Mouse (Mus musculus) lung, embryonic 16.5 days (tissue): Measurements from ENCODE around the gene Fuom. TPM values are rescaled to one million over a fixed set of nuclear protein-coding genes. Genes with fewer than 3 reads are reported as not detected.

Source experiments
- ATAC-seq: fragments of 200-750 bp; cut with Nextera tagmentation; 2 replicates; pipeline ENCODE4 v1.8.0; 2017; ENCODE audit warnings: low read depth, mild to moderate bottlenecking, moderate library complexity
- H3K27ac ChIP-seq: fragments of 300-500 bp; sonication (generic); 2 replicates; pipeline ENCODE4 v1.5.1; 2014; ENCODE audit warnings: mild to moderate bottlenecking, control low read depth, low read length
- H3K27me3 ChIP-seq: fragments of 300-500 bp; sonication (generic); 2 replicates; pipeline ENCODE4 v1.6.1; 2014; ENCODE audit warnings: low read depth, low read length, mixed read lengths; ENCODE audit not compliant: control insufficient read depth, insufficient read depth
- H3K36me3 ChIP-seq: fragments of 300-500 bp; sonication (generic); 2 replicates; pipeline ENCODE4 v1.6.1; 2014; ENCODE audit warnings: low read length; ENCODE audit not compliant: control insufficient read depth, insufficient read depth
- H3K4me1 ChIP-seq: fragments of 300-500 bp; sonication (generic); replicated peaks from 2 replicates; pipeline ENCODE4 v1.6.1; 2014; ENCODE audit warnings: low read length, mixed read lengths; ENCODE audit not compliant: control insufficient read depth, insufficient read depth
- H3K4me2 ChIP-seq: fragments of 300-500 bp; sonication (generic); 2 replicates; pipeline ENCODE4 v1.6.1; 2014; ENCODE audit warnings: low read depth, low read length, control low read depth
- H3K4me3 ChIP-seq: fragments of 300-500 bp; sonication (generic); 2 replicates; pipeline ENCODE4 v1.5.1; 2014; ENCODE audit warnings: mild to moderate bottlenecking, low read length, control low read depth
- H3K9ac ChIP-seq: fragments of 300-500 bp; sonication (generic); 2 replicates; pipeline ENCODE4 v1.6.1; 2014; ENCODE audit warnings: low read length, control low read depth
- H3K9me3 ChIP-seq: fragments of 300-500 bp; sonication (generic); 2 replicates; pipeline ENCODE4 v1.6.1; 2016; ENCODE audit warnings: low read length; ENCODE audit not compliant: control insufficient read depth
- WGBS: fragments of 180-500 bp; shearing (Covaris S2); extraction: QIAGEN DNeasy Blood & Tissue Kit; methylation state at CpG from one replicate; pipeline ENCODE4 v1.1.7; 2014; 5-methylcytosine and 5-hydroxymethylcytosine counted together
- polyA plus RNA-seq: library from polyadenylated mRNA; unstranded; fragments of >200 nt; fragmentation: Nextera tagmentation; extraction: Ambion mirVana; gene quantifications from 2 replicates; pipeline ENCODE4 v1.2.1, GENCODE M21; 2015

The Fuom gene
- polyA plus RNA-seq, 1 experiment from 2014 or later, result 21.4 TPM

GRCm38 (mm10) chr7:140048361-140049114, 53.7 kb downstream of the Fuom start, which contains the start of gene Msx3:
TSS of gene Msx3 (minus strand) at chr7:140049089.
- peak within 1 kb of the TSS; percentile 43 for H3K4me3 ChIP-seq
- peak within 1 kb of the TSS; percentile 63 for H3K4me2 ChIP-seq
- ATAC-seq, result peak; percentile 9; the same call in 1 of the 2 replicates
- peaks cover 75% of the 10 kb centered on the region for H3K27me3 ChIP-seq
- H3K4me1 ChIP-seq, result peaks cover 12% of the 10 kb centered on the region
- no peaks in the 10 kb centered on the region for H3K36me3 ChIP-seq
- no peak within 1 kb of the TSS for H3K27ac ChIP-seq
- peak within 1 kb of the TSS; percentile 29; the same call in 1 of the 2 replicates for H3K9ac ChIP-seq
- H3K9me3 ChIP-seq, result no peaks in the 10 kb centered on the region
- 1% methylated on average over 53 of the region's 56 CpGs for WGBS

GRCm38 (mm10) chr7:140047811-140048311, 54.4 kb downstream of the Fuom start:
- under 1% methylated on average over 33 of the region's 33 CpGs for WGBS
- H3K9me3 ChIP-seq, result no peaks in the 10 kb centered on the region
- no peak; the same call in 1 of the 2 replicates for ATAC-seq
- H3K4me1 ChIP-seq, result peaks cover 12% of the 10 kb centered on the region
- H3K9ac ChIP-seq, result 0 out of 2 replicates have a peak overlapping the region, but pooled peaks have one; percentile 10
- no peaks in the 10 kb centered on the region for H3K36me3 ChIP-seq
- H3K4me3 ChIP-seq, result peak overlapping the region; percentile 43
- no peak overlapping the region for H3K27ac ChIP-seq
- H3K4me2 ChIP-seq, result peak overlapping the region; percentile 63
- H3K27me3 ChIP-seq, result peaks cover 70% of the 10 kb centered on the region

Other genes with a start within 250 kb of the Fuom start
- 1.1 and 1.8 TPM in 2 replicates for gene Kndc1, start 207.7 kb downstream of the Fuom start, polyA plus RNA-seq
- 0.13 and 0.63 TPM in 2 replicates for gene Utf1, start 158.7 kb downstream of the Fuom start, polyA plus RNA-seq
- 4.1 and 6.2 TPM in 2 replicates for gene 6430531B16Rik, start 123.7 kb downstream of the Fuom start, polyA plus RNA-seq
- gene Adam8, start 109.9 kb downstream of the Fuom start, polyA plus RNA-seq, result 1.9 and 3.1 TPM in 2 replicates
- 39.8 and 41.8 TPM in 2 replicates for gene Zfp511, start 66.0 kb downstream of the Fuom start, polyA plus RNA-seq
- 50.5 and 50.6 TPM in 2 replicates for gene Tubgcp2, start 65.8 kb downstream of the Fuom start, polyA plus RNA-seq
- not detected in 2 replicates for gene Msx3, start 53.4 kb downstream of the Fuom start, polyA plus RNA-seq
- gene Caly, start 19.9 kb downstream of the Fuom start, polyA plus RNA-seq, result 0.63 and 1.6 TPM in 2 replicates
- 0.49 TPM in 1 of 2 replicates, not detected in the other for gene Prap1, start 9.0 kb downstream of the Fuom start, polyA plus RNA-seq
- gene Paox, start 13.4 kb upstream of the Fuom start, polyA plus RNA-seq, result 19.9 and 21.3 TPM in 2 replicates
- 141 and 148 TPM in 2 replicates for gene Echs1, start 14.0 kb upstream of the Fuom start, polyA plus RNA-seq
- gene Mtg1, start 35.1 kb upstream of the Fuom start, polyA plus RNA-seq, result 20.7 and 24.8 TPM in 2 replicates
- gene Sprn, start 52.4 kb upstream of the Fuom start, polyA plus RNA-seq, result 0.25 and 0.41 TPM in 2 replicates
- not detected in 2 replicates for gene Olfr522, start 62.3 kb upstream of the Fuom start, polyA plus RNA-seq
- gene Olfr523, start 70.8 kb upstream of the Fuom start, polyA plus RNA-seq, result not detected in 2 replicates
- 0.05 and 0.08 TPM in 2 replicates for gene Olfr524, start 103.5 kb upstream of the Fuom start, polyA plus RNA-seq
- 0.59 and 2.3 TPM in 2 replicates for gene Cd163l1, start 115.8 kb upstream of the Fuom start, polyA plus RNA-seq
- 0.06 TPM in 1 of 2 replicates, not detected in the other for gene 5830411N06Rik, start 144.8 kb upstream of the Fuom start, polyA plus RNA-seq
- gene Olfr525, start 218.4 kb upstream of the Fuom start, polyA plus RNA-seq, result not detected in 2 replicates
- gene Olfr527, start 231.6 kb upstream of the Fuom start, polyA plus RNA-seq, result not detected in 2 replicates